Mouse (Mus musculus) myocyte (in vitro differentiated cells): Measurements from ENCODE around the gene Runx3.

Experiments
- CEBPB ChIP-seq: IDR thresholded peaks from 2 replicates; pipeline ENCODE4 v1.6.1; 2011; ENCODE audit warnings: mild to moderate bottlenecking, moderate library complexity; ENCODE audit not compliant: poor library complexity, insufficient read depth, severe bottlenecking
- E2F4 ChIP-seq: IDR thresholded peaks from one replicate; pipeline ENCODE4 v1.6.1; 2011; ENCODE audit warnings: mild to moderate bottlenecking, control low read depth, moderate library complexity; ENCODE audit not compliant: insufficient read depth
- POLR2A ChIP-seq: IDR thresholded peaks from one replicate; pipeline ENCODE4 v1.6.1; 2011; ENCODE audit warnings: low read depth, mild to moderate bottlenecking, control low read depth, moderate library complexity; ENCODE audit not compliant: insufficient read length
- POLR2AphosphoS2 ChIP-seq: IDR thresholded peaks from one replicate; pipeline ENCODE4 v1.6.1; 2011; ENCODE audit warnings: low read depth, control low read depth; ENCODE audit not compliant: insufficient read length
- TCF12 ChIP-seq: IDR thresholded peaks from one replicate; pipeline ENCODE4 v1.6.1; 2011; ENCODE audit warnings: mild to moderate bottlenecking, control low read depth; ENCODE audit not compliant: poor library complexity, insufficient read depth, severe bottlenecking
- USF1 ChIP-seq: IDR thresholded peaks from one replicate; pipeline ENCODE4 v1.6.1; 2011; ENCODE audit warnings: low read depth, mild to moderate bottlenecking, control low read depth, moderate library complexity

- TF ChIP-seq E2F4 (no peak), POLR2A (no peak), USF1 (no peak), CEBPB (no peak), TCF12 (no peak), POLR2AphosphoS2 (no peak)
Measured at GRCm38 (mm10) chr4:135128841-135129520, 8.5 kb downstream of the Runx3 start.
